Mouse (Mus musculus): ENCODE data around the gene Traf3ip1.
"Not testable (repeated sequence)": the region's sequence is repeated elsewhere in the genome, so short reads cannot be mapped to it uniquely, and the experiment has no call there.

The Traf3ip1 gene

GRCm38 (mm10) chr1:91465244-91465643 is 29.2 kb upstream of the Traf3ip1 start:
- no peak for DNase-seq (ENCODE audit: low read depth, low spot score)

- DNase-seq (ENCODE audit: low read depth, low spot score) = no peak
Observed at GRCm38 (mm10) chr1:91466186-91466585, 28.3 kb upstream of the Traf3ip1 start.

DNA sequence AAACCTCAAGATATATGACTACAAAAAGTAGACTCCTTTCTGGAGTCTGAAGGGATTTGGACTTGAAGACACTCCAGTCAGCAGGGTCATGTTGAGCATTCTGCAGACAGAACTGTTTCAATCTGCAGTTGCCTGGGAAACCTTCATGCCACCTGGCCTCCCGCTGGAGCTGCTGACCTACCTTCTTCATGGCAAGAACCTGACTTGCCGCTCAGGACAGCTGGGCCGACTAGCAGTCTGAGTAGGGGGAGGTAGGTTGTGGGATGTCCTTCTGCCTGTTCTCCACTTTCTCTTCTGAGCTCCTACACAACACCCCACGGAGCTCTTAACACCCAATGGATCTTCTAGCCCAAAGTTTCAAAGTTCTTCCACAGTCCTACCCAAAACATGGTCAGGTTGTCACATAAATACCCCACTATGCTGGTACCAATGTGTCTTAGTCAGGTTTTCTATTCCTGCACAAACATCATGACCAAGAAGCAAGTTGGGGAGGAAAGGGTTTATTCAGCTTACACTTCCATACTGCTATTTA is 24.5 kb upstream of the Traf3ip1 start:
- no peak for DNase-seq (ENCODE audit: low read depth, low spot score)

DNA sequence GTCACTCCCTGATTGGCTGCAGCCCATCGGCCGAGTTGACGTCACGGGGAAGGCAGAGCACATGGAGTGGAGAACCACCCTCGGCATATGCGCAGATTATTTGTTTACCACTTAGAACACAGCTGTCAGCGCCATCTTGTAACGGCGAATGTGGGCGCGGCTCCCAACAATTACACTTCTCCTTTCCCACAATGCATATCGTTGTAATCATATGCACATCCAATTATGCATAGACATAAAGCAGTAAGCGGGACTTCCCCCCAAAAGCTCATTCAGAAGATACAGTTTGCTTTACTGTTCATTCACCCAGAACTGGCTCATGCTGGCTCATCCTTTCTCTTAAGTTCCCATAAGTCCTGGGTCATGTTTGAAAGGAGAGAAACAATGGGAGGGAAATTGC is 16.3 kb upstream of the Traf3ip1 start:
- not testable (repeated sequence) for DNase-seq (ENCODE audit: low read depth, low spot score)

DNA sequence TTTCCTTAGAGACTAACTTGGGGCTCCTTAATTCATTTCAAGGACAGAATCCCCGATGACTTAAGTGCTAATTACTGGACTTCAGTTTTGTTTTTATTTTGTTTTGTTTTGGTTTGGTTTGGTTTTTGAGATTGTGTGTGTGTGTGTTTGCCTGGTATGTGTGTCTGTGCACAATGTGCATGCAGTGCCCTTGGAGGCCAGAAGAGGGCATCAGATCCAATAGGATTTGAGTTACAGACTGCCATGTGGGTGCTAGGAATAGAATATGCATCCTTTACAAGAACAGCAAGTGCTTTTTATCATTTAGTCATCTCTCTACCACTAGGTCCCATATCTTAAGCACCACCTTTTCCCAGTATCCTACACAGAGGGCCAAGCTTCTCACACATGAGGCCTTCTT is 15.5 kb upstream of the Traf3ip1 start:
- no peak for DNase-seq (ENCODE audit: low read depth, low spot score)

GRCm38 (mm10) chr1:91482616-91483211 is 11.7 kb upstream of the Traf3ip1 start:
- no peak for DNase-seq (ENCODE audit: low read depth, low spot score)

DNA sequence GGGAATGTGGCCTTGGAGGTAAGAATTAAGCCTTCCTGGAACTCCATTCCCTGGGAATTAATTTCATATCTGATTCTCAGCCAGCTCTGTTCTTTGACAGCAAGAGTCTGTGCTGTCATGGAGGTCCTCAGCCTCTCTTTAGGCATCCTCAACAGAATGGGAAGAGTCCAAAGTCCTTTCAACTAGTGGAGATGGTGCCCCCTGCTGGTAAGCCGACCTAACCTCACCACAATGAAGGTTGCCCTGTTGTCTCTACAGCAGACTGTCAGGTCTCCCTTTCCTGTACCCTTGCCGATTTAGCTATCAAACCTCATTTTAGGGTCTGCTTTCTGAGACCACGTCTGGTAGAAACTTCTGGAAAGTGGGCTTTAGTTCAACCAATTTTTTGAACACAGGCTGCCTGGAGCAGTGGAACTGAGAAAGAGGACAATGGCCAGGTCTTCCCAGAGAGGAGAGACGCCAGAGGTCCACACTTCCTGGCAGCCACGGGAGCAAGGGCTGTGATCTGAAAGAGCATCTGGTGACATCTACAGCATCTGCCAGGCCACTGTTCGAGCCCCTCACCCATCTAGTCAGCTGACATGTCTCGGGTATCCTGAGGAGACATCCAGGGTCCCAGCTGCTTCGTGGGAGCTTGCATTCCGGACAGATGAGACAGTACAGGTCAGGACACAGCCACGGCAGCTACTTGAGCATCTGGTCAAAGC is 11.0 kb upstream of the Traf3ip1 start:
- DNase-seq (ENCODE audit: low read depth, low spot score) = no peak

DNA sequence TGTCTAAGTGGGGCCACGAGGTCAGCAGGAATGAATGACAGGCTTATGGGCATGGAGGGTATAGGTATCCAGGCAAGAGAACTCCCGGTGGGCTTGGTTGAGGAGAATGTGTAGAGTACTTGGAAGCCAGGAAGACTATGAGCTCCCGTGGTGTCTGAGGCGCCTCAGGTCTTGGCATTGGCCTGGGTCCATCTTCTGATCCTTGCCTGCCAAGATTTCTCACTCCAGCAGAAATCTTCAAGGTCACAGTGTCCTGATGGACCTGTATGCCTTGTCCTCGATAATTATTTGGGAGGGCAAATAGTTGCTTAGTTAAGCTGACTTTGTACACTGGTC is 10.5 kb upstream of the Traf3ip1 start:
- DNase-seq (ENCODE audit: low read depth, low spot score) = no peak

GRCm38 (mm10) chr1:91485422-91485821 is 9.0 kb upstream of the Traf3ip1 start:
- DNase-seq (ENCODE audit: low read depth, low spot score) = no peak

- DNase-seq (ENCODE audit: low read depth, low spot score) = no peak
Observed at GRCm38 (mm10) chr1:91486165-91486564, 8.3 kb upstream of the Traf3ip1 start.

- no peak for DNase-seq (ENCODE audit: low read depth, low spot score)
Observed at GRCm38 (mm10) chr1:91490322-91490721, 4.1 kb upstream of the Traf3ip1 start.

GRCm38 (mm10) chr1:91492740-91493139 is 1.7 kb upstream of the Traf3ip1 start:
- no peak for DNase-seq (ENCODE audit: low read depth, low spot score)

DNA sequence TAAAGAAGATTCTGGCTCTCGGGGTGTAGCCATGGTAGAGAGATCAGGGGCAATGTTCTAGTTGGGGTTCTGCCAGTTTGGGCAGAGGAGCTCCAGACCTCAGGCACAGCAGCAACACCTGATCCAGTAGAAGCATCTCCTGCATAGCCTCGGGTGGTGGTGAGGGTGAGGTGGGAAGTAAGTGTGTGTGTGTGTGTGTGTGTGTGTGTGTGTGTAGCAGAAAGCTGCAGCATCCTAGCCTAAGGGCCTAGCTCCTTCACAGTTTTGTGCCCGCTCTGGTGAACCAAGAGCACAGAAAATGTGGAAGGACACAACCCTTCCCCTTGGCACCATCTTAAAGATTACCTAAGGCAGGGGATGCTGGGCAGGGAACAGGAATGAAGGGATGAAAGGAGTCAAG is 509 bp upstream of the Traf3ip1 start:
- DNase-seq (ENCODE audit: low read depth, low spot score) = no peak

GRCm38 (mm10) chr1:91495321-91495720 is 874 bp downstream of the Traf3ip1 start:
- DNase-seq (ENCODE audit: low read depth, low spot score) = no peak

GRCm38 (mm10) chr1:91498579-91498978 is 4.1 kb downstream of the Traf3ip1 start:
- no peak for DNase-seq (ENCODE audit: low read depth, low spot score)

DNA sequence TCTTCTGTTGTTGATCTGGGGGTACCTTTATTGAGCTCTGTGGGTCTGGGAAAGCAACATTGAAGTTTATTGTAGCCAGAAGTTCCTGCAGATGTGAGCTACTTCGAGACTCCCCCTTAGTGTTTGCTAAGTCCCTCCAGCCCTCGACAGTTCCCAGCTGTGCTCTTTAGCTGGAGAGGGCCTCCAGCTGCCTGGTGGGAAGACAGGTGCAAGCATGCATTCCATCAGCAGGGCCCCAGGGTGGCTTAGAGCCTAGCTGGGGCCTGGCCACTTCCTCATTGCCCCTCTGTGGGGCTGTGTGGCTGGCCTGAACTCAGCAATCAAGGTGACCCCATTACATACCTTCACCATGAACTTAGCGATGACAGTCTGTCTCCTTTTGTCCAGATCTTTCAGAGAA is 10.2 kb downstream of the Traf3ip1 start:
- no peak for DNase-seq (ENCODE audit: low read depth, low spot score)

- no peak for DNase-seq (ENCODE audit: low read depth, low spot score)
Observed at GRCm38 (mm10) chr1:91514916-91515315, 20.5 kb downstream of the Traf3ip1 start.

- no peak for DNase-seq (ENCODE audit: low read depth, low spot score)
Observed at GRCm38 (mm10) chr1:91515642-91516041, 21.2 kb downstream of the Traf3ip1 start.

DNA sequence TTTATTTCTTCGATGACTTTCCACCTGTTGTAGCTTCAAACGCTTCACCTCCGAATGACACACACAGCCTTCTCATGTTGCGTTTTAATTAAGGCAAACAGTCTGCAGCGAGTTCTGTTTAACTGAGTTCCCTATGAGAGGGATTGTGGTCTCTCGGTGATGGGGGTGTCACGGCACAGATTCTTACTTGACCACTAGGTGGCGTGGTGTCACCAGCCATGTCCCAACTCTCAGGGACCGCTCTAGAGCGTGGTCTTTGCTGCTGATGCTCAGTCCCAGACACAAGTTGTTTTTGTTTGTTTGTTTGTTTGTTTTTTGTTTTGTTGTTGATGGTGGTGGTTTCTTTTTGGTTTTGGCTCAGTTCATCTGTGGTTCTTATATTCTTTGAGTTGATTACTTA is 29.3 kb downstream of the Traf3ip1 start:
- DNase-seq (ENCODE audit: low read depth, low spot score) = no peak

DNA sequence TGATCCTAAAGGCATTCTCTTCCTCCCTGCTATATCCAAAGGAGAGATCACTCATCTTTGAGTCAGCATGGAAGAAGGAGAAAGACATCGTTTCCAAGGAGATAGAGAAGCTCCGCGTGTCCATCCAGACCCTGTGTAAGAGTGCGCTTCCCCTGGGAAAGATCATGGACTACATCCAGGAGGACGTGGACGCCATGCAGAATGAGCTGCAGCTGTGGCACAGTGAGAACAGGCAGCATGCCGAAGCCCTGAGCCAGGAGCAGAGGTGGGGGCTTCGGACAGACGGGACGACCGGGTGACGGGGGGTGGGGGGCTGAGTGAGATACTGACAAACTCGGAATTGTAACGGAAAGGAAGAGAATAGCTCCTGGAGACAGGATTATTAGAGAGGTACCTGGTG is 31.4 kb downstream of the Traf3ip1 start:
- DNase-seq (ENCODE audit: low read depth, low spot score) = no peak

- no peak for DNase-seq (ENCODE audit: low read depth, low spot score)
Observed at GRCm38 (mm10) chr1:91530166-91530565, 35.7 kb downstream of the Traf3ip1 start.

DNA sequence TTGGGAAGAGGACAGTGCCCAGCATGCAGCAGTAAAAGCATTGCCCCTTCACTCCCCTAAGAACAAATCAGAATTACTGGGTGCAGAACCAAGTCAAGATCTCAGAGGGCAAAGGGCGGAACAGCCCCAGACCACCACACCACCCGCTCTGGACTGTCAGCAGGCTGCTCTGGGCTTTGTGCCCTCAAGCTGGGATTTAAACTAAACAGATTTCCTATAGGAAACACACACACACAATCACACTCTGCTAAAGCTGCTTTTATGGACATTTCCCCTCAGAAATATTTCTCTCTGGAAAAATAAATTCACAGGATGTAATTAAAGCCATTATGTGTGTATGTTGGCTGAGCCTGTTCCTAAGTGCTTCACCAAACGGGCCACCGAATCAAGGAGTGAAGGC is 37.8 kb downstream of the Traf3ip1 start:
- no peak for DNase-seq (ENCODE audit: low read depth, low spot score)

GRCm38 (mm10) chr1:91532892-91533291 is 38.4 kb downstream of the Traf3ip1 start:
- DNase-seq (ENCODE audit: low read depth, low spot score) = no peak
